Mouse (Mus musculus): ENCODE data around the gene Ovol3.
"Not testable (repeated sequence)": the region's sequence is repeated elsewhere in the genome, so short reads cannot be mapped to it uniquely, and the experiment has no call there.

Ovol3 gene

GRCm38 (mm10) chr7:30224206-30224605 lies 11.3 kb downstream of the Ovol3 start:
- DNase-seq (ENCODE audit: low spot score) = no peak

- no peak for DNase-seq (ENCODE audit: low spot score)
Observed at GRCm38 (mm10) chr7:30222205-30222604, 13.3 kb downstream of the Ovol3 start.

DNA sequence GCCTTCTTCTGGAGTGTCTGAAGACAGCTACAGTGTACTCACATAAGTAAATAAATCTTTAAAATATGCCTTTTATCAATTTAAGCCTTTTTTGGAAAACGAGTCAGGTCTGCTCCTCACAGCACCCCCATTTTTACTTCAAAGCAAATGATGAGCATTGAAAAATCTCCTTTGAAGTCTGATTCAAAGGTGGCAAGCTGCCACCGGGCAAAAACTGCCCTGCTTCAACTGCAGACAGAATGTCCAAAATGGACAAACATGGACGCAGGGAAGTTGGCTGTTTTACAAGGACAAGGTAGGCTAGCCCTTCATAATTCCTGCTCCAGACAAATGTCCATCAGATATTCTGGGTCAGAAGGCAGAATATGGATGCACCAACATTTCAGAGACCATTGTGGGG lies 14.1 kb downstream of the Ovol3 start:
- no peak for DNase-seq (ENCODE audit: low spot score)

DNA sequence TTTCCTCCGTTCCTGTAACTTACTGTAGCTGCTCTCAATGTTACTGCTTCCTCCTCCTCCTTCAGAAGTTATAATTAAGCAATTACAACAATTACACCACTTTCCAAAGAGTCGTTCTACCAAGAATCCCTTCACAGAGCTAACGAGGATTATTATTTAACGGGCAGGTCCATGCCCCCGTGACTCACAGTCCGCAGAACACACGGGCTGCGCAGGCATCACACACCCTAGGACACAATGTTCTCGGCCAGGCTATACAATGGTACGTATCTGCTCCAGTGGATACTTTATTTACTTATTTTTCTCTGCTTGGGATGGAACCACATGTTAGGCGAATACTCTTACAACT lies 15.5 kb downstream of the Ovol3 start:
- DNase-seq (ENCODE audit: low spot score) = no peak

DNA sequence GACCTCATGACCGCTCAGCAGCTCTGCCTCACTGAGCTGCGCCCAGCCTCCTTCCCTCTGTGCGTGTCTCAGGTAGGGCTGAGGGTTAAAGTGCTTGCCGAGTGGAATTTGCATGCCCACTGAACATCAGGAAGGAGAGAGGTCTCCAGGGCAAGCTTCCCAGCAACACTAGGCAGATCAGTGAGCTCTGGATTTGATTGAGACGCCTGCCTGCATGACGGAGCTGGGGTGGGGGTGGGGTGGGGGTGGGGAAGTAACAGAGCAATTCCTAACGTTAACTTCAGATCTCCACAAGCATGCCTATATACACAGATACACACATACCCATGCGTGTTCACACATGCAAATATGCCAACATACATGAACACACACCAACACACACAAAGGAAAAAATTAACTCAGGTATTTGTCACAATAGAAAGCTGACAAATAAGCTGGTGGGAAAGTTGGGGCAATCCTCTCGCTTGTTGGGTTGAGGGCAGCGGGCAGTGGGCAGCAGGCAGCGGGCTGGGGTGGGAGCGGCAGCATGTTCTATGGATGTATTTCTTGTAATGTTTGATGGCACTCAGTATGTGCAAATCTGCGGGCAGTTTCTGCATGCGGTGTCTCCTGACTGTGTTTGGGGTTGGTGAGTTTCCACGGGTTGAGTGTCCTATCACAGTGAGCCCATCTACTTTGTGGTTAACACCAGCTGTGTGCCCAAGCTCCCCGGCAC lies 16.1 kb downstream of the Ovol3 start:
- DNase-seq (ENCODE audit: low spot score) = peak; percentile 79

DNA sequence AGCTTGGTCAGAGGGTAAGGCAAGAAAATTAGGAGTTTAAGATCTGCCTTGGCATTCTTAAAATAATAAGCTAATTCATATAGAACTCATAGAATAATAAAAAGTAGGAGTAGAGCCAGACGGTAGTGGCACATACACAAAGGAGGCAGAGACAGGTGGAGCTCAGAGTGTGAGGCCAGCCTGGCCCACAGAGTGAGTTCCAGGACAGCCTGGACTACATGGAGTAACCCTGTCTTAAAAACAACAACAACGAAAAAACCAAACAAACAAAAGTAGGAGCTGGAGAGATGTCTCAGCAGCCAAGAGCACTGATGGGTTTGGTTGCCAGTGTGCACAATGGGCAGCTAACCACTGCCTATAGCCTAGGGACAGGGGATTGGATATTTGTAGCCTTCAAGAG lies 18.2 kb downstream of the Ovol3 start:
- DNase-seq (ENCODE audit: low spot score) = no peak

GRCm38 (mm10) chr7:30216723-30217151 lies 18.8 kb downstream of the Ovol3 start:
- peak; percentile 95 for DNase-seq (ENCODE audit: low spot score)

- DNase-seq (ENCODE audit: low spot score) = no peak
Observed at GRCm38 (mm10) chr7:30215875-30216274, 19.6 kb downstream of the Ovol3 start.

GRCm38 (mm10) chr7:30213881-30214280 lies 21.6 kb downstream of the Ovol3 start:
- DNase-seq (ENCODE audit: low spot score) = no peak

- no peak for DNase-seq (ENCODE audit: low spot score)
Observed at GRCm38 (mm10) chr7:30211025-30211424, 24.5 kb downstream of the Ovol3 start.

GRCm38 (mm10) chr7:30206364-30206763 lies 29.2 kb downstream of the Ovol3 start:
- not testable (repeated sequence) for DNase-seq (ENCODE audit: low spot score)

DNA sequence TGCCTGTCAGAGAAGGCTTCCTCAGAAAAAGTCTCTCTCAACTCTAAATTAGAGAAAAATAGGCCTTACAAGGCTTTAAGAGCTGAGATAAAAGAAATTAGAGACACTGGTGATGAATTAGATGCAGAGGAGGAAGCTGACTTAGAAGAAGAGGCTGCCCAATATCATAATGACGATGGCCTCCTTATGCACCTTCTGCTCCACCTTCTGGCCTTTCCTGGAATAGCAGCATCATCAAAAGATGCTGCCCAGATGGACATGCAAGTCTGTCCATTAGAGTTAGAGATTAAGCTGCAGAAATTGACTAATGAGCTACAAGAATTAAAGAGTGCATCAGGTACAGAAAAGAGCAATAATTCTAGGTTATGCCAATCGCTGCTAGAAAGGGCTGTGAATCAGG lies 30.1 kb downstream of the Ovol3 start:
- DNase-seq (ENCODE audit: low spot score) = peak; percentile 83

GRCm38 (mm10) chr7:30204380-30204779 lies 31.1 kb downstream of the Ovol3 start:
- no peak for DNase-seq (ENCODE audit: low spot score)

GRCm38 (mm10) chr7:30202895-30203690 lies 32.4 kb downstream of the Ovol3 start:
- DNase-seq (ENCODE audit: low spot score) = no peak

DNA sequence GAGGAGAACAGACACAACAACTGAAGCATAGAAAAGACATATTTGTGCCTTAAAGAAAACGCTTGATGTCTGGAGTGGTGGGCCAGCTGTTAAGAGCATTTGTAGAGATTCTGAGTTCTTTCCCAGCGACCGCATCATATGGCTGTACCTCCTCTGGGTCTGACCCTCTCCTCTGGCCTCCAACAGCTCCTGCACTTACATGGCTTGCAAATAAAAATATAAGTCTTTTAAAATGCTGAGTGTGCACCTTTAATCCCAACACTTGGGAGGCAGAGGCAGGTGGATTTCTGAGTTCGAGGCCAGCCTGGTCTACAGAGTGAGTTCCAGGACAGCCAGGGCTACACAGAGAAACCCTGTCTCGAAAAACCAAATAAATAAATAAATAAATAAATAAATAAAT lies 34.9 kb downstream of the Ovol3 start:
- not testable (repeated sequence) for DNase-seq (ENCODE audit: low spot score)

GRCm38 (mm10) chr7:30200200-30200599 lies 35.3 kb downstream of the Ovol3 start:
- no peak for DNase-seq (ENCODE audit: low spot score)

DNA sequence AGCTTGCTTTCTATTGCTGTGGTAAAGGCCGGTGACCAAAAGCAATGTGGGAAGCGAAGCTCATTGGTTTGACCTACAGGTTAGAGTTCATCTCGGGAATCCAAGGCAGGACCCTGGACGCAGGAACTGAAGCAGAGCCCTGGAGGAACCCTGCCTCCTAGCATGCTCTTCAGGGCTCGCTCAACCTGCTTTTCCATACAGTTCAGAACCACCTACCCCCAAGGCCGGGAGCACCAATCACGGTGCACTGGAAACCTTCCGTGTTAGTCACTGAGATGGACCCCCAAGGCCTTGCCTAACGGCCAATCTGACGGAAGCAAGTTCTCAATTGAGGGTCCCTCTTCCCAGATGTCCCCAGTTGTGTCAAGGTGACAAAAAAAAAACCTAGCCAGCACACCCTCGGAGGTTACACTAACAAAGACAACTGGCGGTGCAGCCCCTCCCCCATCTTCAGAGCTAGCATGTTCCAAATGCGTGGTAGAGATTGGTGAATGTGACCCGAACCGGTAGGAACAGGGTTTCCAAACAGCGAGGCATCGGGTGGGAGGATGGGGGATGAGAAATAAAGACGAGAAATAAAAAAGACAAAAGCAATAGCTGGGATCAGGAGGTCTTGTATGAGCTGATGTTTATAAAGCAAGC lies 35.9 kb downstream of the Ovol3 start:
- DNase-seq (ENCODE audit: low spot score) = no peak

DNA sequence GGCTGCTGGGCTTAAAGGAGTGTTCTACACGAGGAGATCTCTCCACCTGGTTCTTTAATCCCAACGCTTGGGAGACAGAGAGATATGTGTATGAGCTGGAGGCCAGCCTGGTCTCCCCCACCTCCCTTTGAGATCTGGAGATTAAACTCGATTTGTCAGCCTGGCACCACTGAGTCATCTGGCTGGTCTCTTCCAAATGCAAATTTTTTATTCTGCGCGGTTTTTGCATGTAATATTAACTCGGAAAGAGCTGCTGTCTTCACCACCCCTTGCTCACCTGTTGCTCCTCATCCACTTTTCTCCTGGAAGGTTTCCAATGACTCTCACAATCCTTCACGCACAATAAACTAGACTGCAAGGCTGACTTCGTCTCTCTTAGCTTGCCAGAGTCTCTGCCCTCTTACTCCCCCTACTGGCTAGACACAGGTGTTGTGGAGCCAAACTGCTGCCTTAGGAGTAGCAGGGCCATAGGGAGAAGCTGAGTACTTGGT lies 37.0 kb downstream of the Ovol3 start, which contains the start of gene Capns1:
Gene Capns1 (minus strand): TSS at position 331 of the 491 bp plus-strand sequence.
- DNase-seq (ENCODE audit: low spot score) = peak; percentile 93

GRCm38 (mm10) chr7:30197592-30198129 lies 37.9 kb downstream of the Ovol3 start:
- no peak for DNase-seq (ENCODE audit: low spot score)

DNA sequence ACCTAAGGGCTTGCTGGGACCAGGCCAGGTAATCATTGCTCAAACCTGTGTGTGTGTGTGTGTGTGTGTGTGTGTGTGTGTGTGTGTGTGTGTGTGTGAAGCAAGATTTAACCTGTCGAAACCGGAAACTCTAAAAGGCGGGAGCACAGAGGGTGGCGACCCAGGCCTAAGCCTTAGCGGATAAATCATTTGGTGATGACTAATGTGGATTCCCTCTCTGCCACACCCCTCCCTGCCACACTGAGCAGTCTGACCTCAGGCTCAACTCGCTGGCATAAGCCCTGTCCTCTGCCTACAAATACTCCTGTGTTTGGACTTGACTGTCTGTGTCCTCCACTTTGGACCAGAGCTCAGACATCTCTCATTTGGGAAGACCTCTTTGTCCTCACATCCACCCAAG lies 39.4 kb downstream of the Ovol3 start:
- DNase-seq (ENCODE audit: low spot score) = no peak

- no peak for DNase-seq (ENCODE audit: low spot score)
Observed at GRCm38 (mm10) chr7:30195461-30195860, 40.1 kb downstream of the Ovol3 start.

DNA sequence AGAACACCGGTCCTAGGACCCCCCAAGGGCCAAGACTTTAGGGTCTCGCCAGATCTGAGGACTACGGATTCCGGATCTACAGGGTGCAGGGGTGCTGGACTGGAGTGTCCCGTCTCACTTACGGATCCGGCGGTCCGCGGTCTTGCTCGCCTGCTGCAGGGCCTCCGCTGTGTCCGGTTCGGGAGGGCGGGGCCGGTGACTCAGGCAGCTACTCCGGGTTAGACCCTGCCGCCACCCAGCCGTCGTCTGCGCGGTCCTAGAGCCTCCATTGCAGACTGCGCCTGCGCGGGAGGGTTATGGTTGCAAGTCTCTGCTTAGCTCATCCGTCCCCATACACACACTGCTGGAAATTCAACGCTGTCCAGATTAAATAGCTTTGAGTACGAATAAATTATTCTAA lies 40.6 kb downstream of the Ovol3 start:
- DNase-seq (ENCODE audit: low spot score) = peak; percentile 97

Data from embryo, embryonic 10.5 days (tissue).